Mouse (Mus musculus) ES-Bruce4 (cell line): ENCODE measurements around the gene Hrg.

Source experiments
- CTCF ChIP-seq: IDR thresholded peaks from one replicate; pipeline ENCODE4 v1.8.1; 2011; ENCODE audit warnings: low read depth, low read length
- EP300 ChIP-seq: IDR thresholded peaks from 2 replicates; pipeline ENCODE4 v1.6.1; 2011; ENCODE audit warnings: low read depth, low read length; ENCODE audit not compliant: insufficient read depth
- POLR2A ChIP-seq: IDR thresholded peaks from one replicate; pipeline ENCODE4 v1.8.1; 2011; ENCODE audit warnings: low read length; ENCODE audit not compliant: insufficient read depth

DNA sequence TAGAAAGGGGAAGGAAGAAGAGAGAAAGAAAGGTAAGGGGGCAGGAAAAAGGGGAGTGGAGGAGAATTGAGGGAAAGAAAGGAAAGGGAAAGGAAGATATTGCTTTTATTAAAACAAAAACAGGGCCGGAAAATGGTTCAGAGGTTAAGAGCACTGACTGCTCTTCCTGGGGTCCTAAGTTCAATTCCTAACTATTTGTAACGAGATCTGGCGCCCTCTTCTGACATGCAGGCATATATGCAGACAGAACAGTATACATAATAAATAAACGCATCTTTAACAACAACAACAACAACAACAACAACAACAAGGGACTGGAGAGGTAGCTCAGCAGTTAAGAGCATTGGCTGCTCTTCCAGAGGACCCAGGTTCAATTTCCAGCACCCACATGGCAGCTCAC is 2.2 kb downstream of the Hrg start:
- TF ChIP-seq POLR2A = no peak
- TF ChIP-seq CTCF = no peak
- TF ChIP-seq EP300 = no peak
